Mouse (Mus musculus): ENCODE results near the gene Tom1l1.

DNA sequence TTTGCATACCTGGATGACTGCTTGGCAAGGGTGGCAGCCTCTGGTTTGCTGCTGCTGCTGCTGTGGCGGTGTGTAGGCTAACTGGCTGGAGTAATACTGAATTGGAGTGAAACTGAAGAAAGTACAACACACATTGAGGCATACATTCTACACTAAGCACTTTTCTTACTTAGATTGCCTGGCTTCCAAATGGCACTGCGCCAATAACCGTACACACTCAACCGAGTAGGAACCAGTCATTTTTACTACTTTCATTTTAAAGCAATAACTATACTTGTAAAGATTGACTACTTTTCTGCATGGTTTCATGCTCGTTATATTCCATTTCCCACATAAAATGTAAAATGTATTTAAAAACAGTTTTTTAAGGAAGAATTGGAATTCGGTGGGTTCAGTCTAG lies 38.4 kb downstream of the Tom1l1 start:
- no peak for TF ChIP-seq ZC3H11A (IDR thresholded peaks at IDR 0.05; ENCODE audit: borderline replicate concordance, low read depth, low read length)
- TF ChIP-seq MAFK (IDR thresholded peaks at IDR 0.05; ENCODE audit: insufficient read depth, low read depth, low read length) = no peak
- TF ChIP-seq CHD2 (IDR thresholded peaks at IDR 0.05; ENCODE audit: low read depth, low read length) = no peak
- TF ChIP-seq HCFC1 (IDR thresholded peaks at IDR 0.05; ENCODE audit: borderline replicate concordance, insufficient read depth, low read length) = no peak
- TF ChIP-seq ZNF384 (IDR thresholded peaks at IDR 0.05; ENCODE audit: low read depth, low read length) = no peak

All from ES-E14 (cell line).